Mouse (Mus musculus) gastrocnemius, adult 2 months (tissue): ENCODE measurements around the gene Unc45a. TPM values are rescaled to one million over a fixed set of nuclear protein-coding genes. Genes with fewer than 3 reads are reported as not detected.

Experiments
- DNase-seq: peaks from one replicate; pipeline ENCODE4 v3.0.0; 2022
- H3K27ac ChIP-seq: fragments of 200-600 bp; 2 replicates; pipeline ENCODE4 v1.8.1; 2022; ENCODE audit warnings: mild to moderate bottlenecking
- H3K4me3 ChIP-seq: fragments of 200-600 bp; 2 replicates; pipeline ENCODE4 v1.8.1; 2022; ENCODE audit warnings: mild to moderate bottlenecking, moderate library complexity
- CTCF ChIP-seq: fragments of 200-600 bp; IDR thresholded peaks from 2 replicates; pipeline ENCODE4 v1.8.1; 2022; ENCODE audit warnings: antibody characterized with exemption, mild to moderate bottlenecking, moderate library complexity
- intact Hi-C: fragments of 180-260 bp; cut with DNase I; formaldehyde crosslinking; loops from one replicate; pipeline ENCODE4 v1.15.1; 2025
- long read RNA-seq, 2 experiments: library from polyadenylated mRNA; stranded (forward); transcript quantifications; one replicate each; pipeline ENCODE4 v2.0.0; 2021
- total RNA-seq, 2 experiments: library from RNA; stranded (reverse); gene quantifications; 2 replicates each; pipeline ENCODE4 v1.2.3; 2021

Unc45a gene
- 10 to 100 TPM; 12.3 to 12.7 TPM for total RNA-seq
- long read RNA-seq, experiment 1, partial matches to known transcripts, result 0 of 10 reads
- long read RNA-seq, experiment 1, other reads (novel, unspliced or antisense), result 7 of 10 reads
- long read RNA-seq, experiment 2, partial matches to known transcripts, result 0 of 8 reads
- long read RNA-seq, experiment 2, other reads (novel, unspliced or antisense), result 6 of 8 reads

DNA sequence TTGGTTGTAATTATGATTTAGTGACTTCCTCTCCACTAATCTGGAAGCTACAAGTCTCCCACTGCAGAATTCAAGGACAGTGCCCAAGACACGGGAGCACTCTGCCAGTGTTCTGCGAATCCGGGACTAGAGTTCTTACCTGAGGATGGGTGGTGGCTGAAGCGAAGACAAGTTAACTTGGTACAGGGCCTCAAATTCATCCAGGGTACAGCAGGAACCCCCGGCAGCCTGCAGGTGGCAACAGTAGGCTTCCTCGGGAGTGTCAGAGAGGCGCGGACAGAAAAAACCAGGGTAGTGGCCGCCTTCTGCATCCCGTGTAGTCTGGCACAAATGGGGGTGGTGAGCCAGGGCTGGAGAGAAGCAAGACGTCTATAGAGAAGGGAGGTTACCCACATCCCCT is at the start of gene Unc45a:
Unc45a (minus strand) TSS at position 213 of the 400 bp plus-strand sequence.
- peak; percentile 74 for TF ChIP-seq CTCF
- peak within 1 kb of the TSS; percentile 86 for H3K4me3 ChIP-seq
- intact Hi-C loops, result no loop called here
- DNase-seq, result peak; percentile 80
- peak within 1 kb of the TSS; percentile 95 for H3K27ac ChIP-seq

DNA sequence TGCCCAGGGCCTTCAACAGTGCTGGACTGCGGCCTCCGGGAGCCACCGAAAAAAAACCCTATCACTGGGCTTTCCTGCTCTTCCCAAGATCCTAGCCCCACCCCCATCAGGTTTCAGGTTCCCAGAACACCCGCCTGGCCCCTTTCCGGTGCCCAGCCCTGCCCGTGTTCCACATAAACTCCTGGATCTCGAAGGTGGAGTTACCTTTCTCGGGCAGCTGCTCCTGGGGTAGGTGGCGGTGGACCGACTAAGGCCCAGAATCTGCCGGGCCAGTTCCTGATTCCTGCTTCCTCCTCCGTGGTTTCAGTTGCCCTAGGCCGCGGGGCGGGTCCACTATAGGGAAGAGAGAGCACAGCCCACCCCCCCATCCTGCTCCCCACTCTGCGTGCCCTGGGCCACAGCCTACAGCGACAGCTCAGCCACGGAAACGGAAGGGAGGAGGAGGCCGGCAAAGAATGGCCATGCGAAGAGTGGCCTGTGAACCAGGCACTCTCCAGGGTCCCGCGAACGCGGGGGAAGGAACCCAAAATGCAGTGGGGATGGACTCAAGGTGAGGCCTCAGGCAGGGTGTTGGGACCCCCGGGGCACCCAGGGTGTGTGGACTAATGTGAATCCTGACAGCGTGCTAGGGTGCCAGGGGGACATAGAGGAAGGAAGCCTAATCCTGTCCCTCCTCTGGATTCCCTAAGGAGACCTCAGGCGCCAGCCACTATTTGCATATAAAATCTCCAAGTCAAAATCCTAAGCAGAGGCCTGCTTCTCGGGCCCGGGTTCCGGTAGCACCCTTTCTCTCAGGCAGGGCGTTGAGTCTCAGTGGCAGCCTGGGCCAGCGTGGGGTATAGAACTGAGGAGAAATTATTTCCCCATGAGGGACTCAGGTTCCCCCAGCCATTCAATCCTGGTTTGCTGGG is 47.1 kb upstream of the Unc45a start, which contains the start of gene Fes:
Fes (minus strand) TSS at position 314 of the 911 bp plus-strand sequence.
- Histone ChIP-seq H3K27ac (peak within 1 kb of the TSS; percentile 91), H3K4me3 (peak within 1 kb of the TSS; percentile 77)
- intact Hi-C loops, result loop anchor here (2.0 to 10.0 kb wide), 2 partner anchors 15 to 297 kb away; partner anchors contain the start of gene Crtc3
- TF ChIP-seq CTCF, result no peak
- DNase-seq, result peak; percentile 77

GRCm38 (mm10) chr7:80387033-80387632 is 46.3 kb upstream of the Unc45a start:
- Histone ChIP-seq H3K27ac (peak overlapping the region; percentile 91), H3K4me3 (peak overlapping the region; percentile 77)
- no peak for TF ChIP-seq CTCF
- intact Hi-C loops, result loop anchor here (2.0 to 10.0 kb wide), 2 partner anchors 16 to 298 kb away; partner anchors contain the start of gene Crtc3
- DNase-seq, result peak; percentile 49

GRCm38 (mm10) chr7:80386235-80386930 is 45.6 kb upstream of the Unc45a start:
- intact Hi-C loops, result loop anchor here (1.0 to 10.0 kb wide), 3 partner anchors 16 to 298 kb away; partner anchors contain the start of gene Crtc3
- H3K4me3 ChIP-seq, result peak overlapping the region; percentile 77
- TF ChIP-seq CTCF, result peak; percentile 98
- peak; percentile 93 for DNase-seq
- H3K27ac ChIP-seq, result peak overlapping the region; percentile 91

DNA sequence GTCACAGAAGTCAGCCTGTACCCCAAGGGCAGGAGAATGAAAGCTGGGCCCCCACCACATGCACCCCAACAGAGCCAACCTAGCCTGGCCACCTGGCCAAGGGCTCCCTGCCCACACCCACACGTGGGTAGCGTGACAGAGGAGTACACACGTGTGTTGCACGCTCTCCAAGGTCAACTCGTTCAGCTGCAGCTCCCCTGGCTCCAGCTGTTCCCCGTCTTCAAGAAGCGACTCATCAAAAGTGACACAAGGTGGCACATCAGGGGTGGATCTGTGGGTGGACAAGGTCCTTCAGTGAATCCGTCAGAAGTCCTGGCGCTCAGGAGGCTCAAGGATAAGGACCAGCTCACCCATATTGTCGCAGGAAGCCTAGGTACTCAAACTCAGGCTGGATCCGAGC is 42.1 kb upstream of the Unc45a start:
- no peak overlapping the region for H3K4me3 ChIP-seq
- no peak for TF ChIP-seq CTCF
- DNase-seq, result no peak
- intact Hi-C loops, result loop anchor here (10.0 kb wide), 1 partner anchor 302 kb away; the partner anchor contains the start of gene Crtc3
- H3K27ac ChIP-seq, result no peak overlapping the region

DNA sequence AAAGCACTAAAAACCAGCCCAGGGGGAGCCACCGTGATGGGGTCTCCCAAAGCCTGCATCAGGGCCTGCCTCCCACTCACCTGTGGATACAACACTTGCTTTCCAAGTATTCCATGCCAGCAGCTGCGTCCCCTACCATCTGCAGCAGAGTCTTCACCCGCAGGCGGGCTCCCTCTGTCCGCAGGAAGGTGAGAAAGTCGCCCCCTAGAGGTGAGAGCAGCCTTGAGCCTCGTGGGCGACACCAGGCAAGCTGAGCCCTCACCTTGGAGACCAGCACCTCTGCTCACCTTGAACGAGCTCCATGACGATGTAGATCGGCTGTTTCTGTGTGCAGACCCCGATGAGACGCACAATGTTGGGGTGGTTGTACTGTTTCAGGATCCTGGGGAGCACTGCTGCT is 38.7 kb upstream of the Unc45a start:
- peak; percentile 66 for TF ChIP-seq CTCF
- Histone ChIP-seq H3K4me3 (no peak overlapping the region), H3K27ac (no peak overlapping the region)
- peak; percentile 59 for DNase-seq
- intact Hi-C loops, result no loop called here

- intact Hi-C loops, result no loop called here
- H3K27ac ChIP-seq, result 0 out of 2 replicates have a peak overlapping the region, but pooled peaks have one; percentile 2
These were observed 36.7 kb upstream of the Unc45a start for GRCm38 (mm10) chr7:80377471-80377870.

DNA sequence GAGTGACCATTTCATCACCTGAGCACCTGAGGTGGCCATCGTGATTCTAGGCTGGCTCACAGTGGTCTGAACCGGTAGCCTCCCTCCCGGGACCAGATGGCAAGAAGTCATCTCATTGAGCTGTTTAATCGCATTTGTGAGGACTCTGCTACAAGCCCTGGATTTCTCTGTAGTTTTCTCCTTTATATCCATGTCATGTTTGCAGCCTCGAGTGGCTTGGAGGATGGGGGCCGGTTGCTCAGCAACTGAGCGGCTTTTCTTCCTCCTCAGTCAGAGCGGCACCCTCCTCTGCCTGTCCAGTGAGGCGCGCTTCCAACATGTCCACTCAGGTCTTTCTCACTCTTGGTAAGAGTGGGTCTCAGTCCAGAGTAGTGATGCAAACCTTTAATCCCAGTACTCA is 35.4 kb upstream of the Unc45a start:
- H3K4me3 ChIP-seq, result no peak overlapping the region
- TF ChIP-seq CTCF, result no peak
- DNase-seq, result no peak
- no peak overlapping the region for H3K27ac ChIP-seq
- intact Hi-C loops, result no loop called here

More at GRCm38 (mm10) chr7:80377471-80377870, 36.7 kb upstream of the Unc45a start:
- H3K4me3 ChIP-seq, result no peak overlapping the region
- peak; percentile 99 for TF ChIP-seq CTCF
- DNase-seq, result peak; percentile 61

DNA sequence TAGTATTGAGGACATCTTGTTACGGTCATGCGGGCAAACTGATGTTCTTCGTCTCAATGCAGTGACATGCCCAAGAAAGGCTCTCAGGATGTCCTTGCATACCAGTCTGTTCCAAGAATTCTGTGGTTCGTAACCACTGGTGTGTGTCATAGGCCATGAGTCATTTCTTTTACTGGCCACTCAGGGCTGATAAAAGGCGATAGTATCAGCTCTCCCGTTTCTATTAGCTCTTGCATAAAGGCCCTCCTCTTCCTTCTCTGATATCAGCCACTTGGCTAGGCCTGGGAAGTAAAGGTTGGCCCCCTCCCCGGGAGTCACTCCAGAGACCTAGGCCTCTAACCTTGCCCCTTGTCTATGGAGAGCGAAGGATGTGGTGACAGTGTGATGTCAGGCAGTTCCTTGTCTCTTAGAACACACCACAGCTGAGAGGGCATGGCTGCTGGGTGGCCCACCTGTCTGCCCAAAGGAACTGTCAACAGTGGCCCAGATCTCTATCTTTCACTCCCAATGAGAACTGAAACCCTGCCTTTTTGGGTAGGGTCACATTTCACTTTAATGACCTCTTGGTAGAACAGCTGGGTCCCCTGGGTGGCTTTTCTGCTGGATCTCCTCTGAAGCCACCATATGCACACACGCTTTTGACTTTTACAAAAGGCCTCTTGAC is 34.7 kb upstream of the Unc45a start:
- TF ChIP-seq CTCF, result no peak
- DNase-seq, result no peak
- Histone ChIP-seq H3K4me3 (no peak overlapping the region), H3K27ac (no peak overlapping the region)
- intact Hi-C loops, result no loop called here

DNA sequence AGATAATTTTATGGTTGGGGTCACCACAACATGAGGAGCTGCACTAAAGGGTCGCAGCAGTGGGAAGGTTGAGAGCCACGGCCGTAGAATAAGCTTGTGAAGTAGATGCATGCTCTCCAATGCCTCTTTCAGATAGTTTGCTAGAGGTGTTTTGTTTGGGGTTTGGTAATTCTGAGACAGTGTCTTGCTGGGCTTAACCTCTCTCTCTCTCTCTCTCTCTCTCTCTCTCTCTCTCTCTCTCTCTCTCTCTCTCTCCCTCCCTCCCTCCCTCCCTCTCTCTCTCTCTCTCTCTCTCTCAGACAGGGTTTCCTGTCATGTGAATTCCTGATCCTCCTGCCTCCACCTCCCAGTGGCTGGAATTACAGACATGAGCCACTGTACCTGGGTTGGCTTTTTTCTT is 33.9 kb upstream of the Unc45a start:
- Histone ChIP-seq H3K27ac (no peak overlapping the region), H3K4me3 (no peak overlapping the region)
- no peak for TF ChIP-seq CTCF
- intact Hi-C loops, result loop anchor here (5.0 kb wide), 1 partner anchor 232 kb away; no protein-coding TSS in a partner anchor
- DNase-seq, result no peak

DNA sequence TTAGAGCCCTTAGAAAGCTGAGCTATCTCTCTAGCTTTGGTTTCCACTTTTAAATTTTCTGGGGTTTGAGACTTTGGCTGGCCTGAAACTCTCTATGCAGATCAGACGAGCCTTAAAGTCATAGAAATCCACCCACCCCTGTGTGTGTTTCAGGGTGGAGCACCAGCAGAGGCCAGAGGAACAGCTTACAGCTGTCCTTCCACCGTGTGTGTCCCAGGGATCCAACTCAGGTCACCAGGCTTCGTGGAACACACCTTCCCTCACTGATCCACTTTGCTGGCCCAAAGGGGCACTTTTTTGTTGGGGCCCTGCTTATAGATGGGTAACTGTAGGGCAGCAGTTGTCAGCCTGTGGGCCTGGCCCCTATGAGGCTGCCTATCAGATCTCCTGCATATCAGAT is 33.5 kb upstream of the Unc45a start:
- no peak overlapping the region for H3K27ac ChIP-seq
- DNase-seq, result no peak
- intact Hi-C loops, result loop anchor here (5.0 kb wide), 1 partner anchor 232 kb away; no protein-coding TSS in a partner anchor
- no peak overlapping the region for H3K4me3 ChIP-seq
- TF ChIP-seq CTCF, result no peak

GRCm38 (mm10) chr7:80373850-80374249 is 33.0 kb upstream of the Unc45a start:
- intact Hi-C loops, result loop anchor here (5.0 kb wide), 1 partner anchor 232 kb away; no protein-coding TSS in a partner anchor
- no peak overlapping the region for H3K27ac ChIP-seq
- no peak overlapping the region for H3K4me3 ChIP-seq
- DNase-seq, result no peak
- no peak for TF ChIP-seq CTCF
